Mouse (Mus musculus) small intestine, adult 2 months (tissue): ENCODE measurements around the gene Crat. TPM values are rescaled to one million over a fixed set of nuclear protein-coding genes. Genes with fewer than 3 reads are reported as not detected.

Source experiments
- H3K27ac ChIP-seq: fragments of 200-500 bp; 2 replicates; pipeline ENCODE4 v1.5.1; 2012; ENCODE audit warnings: low read depth, low read length, control low read depth, inconsistent platforms; ENCODE audit not compliant: insufficient read depth
- H3K27me3 ChIP-seq: fragments of 200-500 bp; 2 replicates; pipeline ENCODE4 v1.6.1; 2012; ENCODE audit warnings: mild to moderate bottlenecking, moderate library complexity, low read length, inconsistent platforms; ENCODE audit not compliant: control insufficient read depth, insufficient read depth
- H3K36me3 ChIP-seq: fragments of 200-500 bp; 2 replicates; pipeline ENCODE4 v1.6.1; 2012; ENCODE audit warnings: mild to moderate bottlenecking, low read length, control low read depth, inconsistent platforms; ENCODE audit not compliant: control insufficient read depth, insufficient read depth
- H3K4me1 ChIP-seq: fragments of 200-500 bp; 2 replicates; pipeline ENCODE4 v1.6.1; 2012; ENCODE audit warnings: low read length, inconsistent platforms, mixed read lengths; ENCODE audit not compliant: control insufficient read depth, insufficient read depth, insufficient read length
- H3K4me3 ChIP-seq: fragments of 200-500 bp; 2 replicates; pipeline ENCODE4 v1.5.1; 2012; ENCODE audit warnings: low read depth, mild to moderate bottlenecking, control low read depth, inconsistent platforms, low read length, moderate library complexity
- CTCF ChIP-seq: fragments of 200-500 bp; IDR thresholded peaks from 2 replicates; pipeline ENCODE4 v1.5.1; 2012; ENCODE audit warnings: low read depth, mild to moderate bottlenecking, control low read depth, inconsistent platforms, low read length, moderate library complexity, mixed read lengths; ENCODE audit not compliant: insufficient replicate concordance, insufficient read length; ENCODE audit errors: extremely low read depth
- POLR2A ChIP-seq: fragments of 200-500 bp; IDR thresholded peaks from 2 replicates; pipeline ENCODE4 v1.6.1; 2012; ENCODE audit warnings: low read depth, mild to moderate bottlenecking, control low read depth, inconsistent platforms, low read length, moderate library complexity
- WGBS: fragments of 180-500 bp; shearing (Covaris S2); methylation state at CpG from one replicate; pipeline ENCODE4 v1.1.7; 2018; 5-methylcytosine and 5-hydroxymethylcytosine counted together
- polyA plus RNA-seq: library from polyadenylated mRNA; depleted of rRNA; stranded (reverse); fragments of >200 nt; gene quantifications from 2 replicates; pipeline ENCODE4 v1.2.3, GENCODE M21; 2012

Crat gene
- polyA plus RNA-seq, 1 experiment = 176 TPM

GRCm38 (mm10) chr2:30456104-30456980 is 40.7 kb upstream of the Crat start:
- Histone ChIP-seq H3K27me3 (no peaks in the 10 kb centered on the region), H3K4me1 (no peaks in the 10 kb centered on the region), H3K4me3 (no peak overlapping the region), H3K36me3 (no peaks in the 10 kb centered on the region), H3K27ac (no peak overlapping the region)
- WGBS = 80% methylated on average over 13 of the region's 13 CpGs
- TF ChIP-seq POLR2A (no peak), CTCF (no peak)

GRCm38 (mm10) chr2:30454587-30454986 is 39.0 kb upstream of the Crat start:
- 75% methylated on average over 5 of the region's 5 CpGs for WGBS
- no peak for TF ChIP-seq POLR2A
- TF ChIP-seq CTCF = no peak
- H3K4me3 ChIP-seq = no peak overlapping the region
- H3K27ac ChIP-seq = no peak overlapping the region
- H3K36me3 ChIP-seq = no peaks in the 10 kb centered on the region
- H3K4me1 ChIP-seq = no peaks in the 10 kb centered on the region
- no peaks in the 10 kb centered on the region for H3K27me3 ChIP-seq

- 88% methylated on average over 3 of the region's 3 CpGs for WGBS
- Histone ChIP-seq H3K4me3 (no peak overlapping the region), H3K27me3 (no peaks in the 10 kb centered on the region), H3K36me3 (no peaks in the 10 kb centered on the region), H3K27ac (no peak overlapping the region), H3K4me1 (no peaks in the 10 kb centered on the region)
- TF ChIP-seq CTCF = no peak
- TF ChIP-seq POLR2A = no peak
Observed at GRCm38 (mm10) chr2:30453570-30453969, 38.0 kb upstream of the Crat start.

GRCm38 (mm10) chr2:30451525-30451924 is 35.9 kb upstream of the Crat start:
- no peaks in the 10 kb centered on the region for H3K27me3 ChIP-seq
- peaks cover 6% of the 10 kb centered on the region; the same call in 1 of the 2 replicates for H3K36me3 ChIP-seq
- H3K4me3 ChIP-seq = no peak overlapping the region
- no peaks in the 10 kb centered on the region for H3K4me1 ChIP-seq
- no peak overlapping the region for H3K27ac ChIP-seq
- TF ChIP-seq POLR2A (no peak), CTCF (no peak)
- 72% methylated on average over 3 of the region's 3 CpGs for WGBS

GRCm38 (mm10) chr2:30450530-30450929 is 34.9 kb upstream of the Crat start:
- 84% methylated on average over 1 of the region's 1 CpGs for WGBS
- Histone ChIP-seq H3K27me3 (no peaks in the 10 kb centered on the region), H3K4me1 (0 out of 2 replicates have a peak, but pooled peaks cover under 1% of the 10 kb centered on the region), H3K36me3 (peaks cover 9% of the 10 kb centered on the region; the same call in 1 of the 2 replicates), H3K4me3 (no peak overlapping the region), H3K27ac (no peak overlapping the region)
- TF ChIP-seq CTCF = peak; percentile 45; the same call in 1 of the 2 replicates
- TF ChIP-seq POLR2A = no peak

GRCm38 (mm10) chr2:30448371-30448770 is 32.8 kb upstream of the Crat start:
- WGBS = 92% methylated on average over 7 of the region's 7 CpGs
- Histone ChIP-seq H3K27ac (no peak overlapping the region), H3K4me3 (no peak overlapping the region), H3K27me3 (no peaks in the 10 kb centered on the region), H3K4me1 (0 out of 2 replicates have a peak, but pooled peaks cover 2% of the 10 kb centered on the region), H3K36me3 (peaks cover 23% of the 10 kb centered on the region)
- TF ChIP-seq CTCF = no peak
- TF ChIP-seq POLR2A = no peak
